Mouse (Mus musculus) heart, postnatal 0 days (tissue): Measurements from ENCODE around the gene 9130230L23Rik. TPM values are rescaled to one million over a fixed set of nuclear protein-coding genes. Genes with fewer than 3 reads are reported as not detected.

ENCODE experiments used
- ATAC-seq: fragments of 200-750 bp; cut with Nextera tagmentation; 2 replicates; pipeline ENCODE4 v1.8.0; 2017; ENCODE audit warnings: low read depth, moderate number of reproducible peaks, moderate library complexity; ENCODE audit not compliant: insufficient read depth
- DNase-seq: peaks from one replicate; pipeline ENCODE4 v3.0.0-alpha.2; 2016; ENCODE audit warnings: low spot score
- H3K27ac ChIP-seq: fragments of 300-500 bp; sonication (generic); 2 replicates; pipeline ENCODE4 v1.5.1; 2014; ENCODE audit warnings: low read depth, mild to moderate bottlenecking
- H3K27me3 ChIP-seq: fragments of 300-500 bp; sonication (generic); 2 replicates; pipeline ENCODE4 v1.6.1; 2014; ENCODE audit warnings: low read length, mixed read lengths; ENCODE audit not compliant: control insufficient read depth, insufficient read depth
- H3K36me3 ChIP-seq: fragments of 300-500 bp; sonication (generic); replicated peaks from 2 replicates; pipeline ENCODE4 v1.6.1; 2014; ENCODE audit warnings: low read length, mixed read lengths; ENCODE audit not compliant: control insufficient read depth, insufficient read depth
- H3K4me1 ChIP-seq: fragments of 300-500 bp; sonication (generic); 2 replicates; pipeline ENCODE4 v1.6.1; 2014; ENCODE audit warnings: antibody characterized with exemption; ENCODE audit not compliant: control insufficient read depth, insufficient read depth
- H3K4me2 ChIP-seq: fragments of 300-500 bp; sonication (generic); 2 replicates; pipeline ENCODE4 v1.6.1; 2014; ENCODE audit warnings: low read depth, mild to moderate bottlenecking, low read length, moderate library complexity
- H3K4me3 ChIP-seq: fragments of 300-500 bp; sonication (generic); 2 replicates; pipeline ENCODE4 v1.5.1; 2014; ENCODE audit warnings: low read depth, low read length
- H3K9ac ChIP-seq: fragments of 300-500 bp; sonication (generic); replicated peaks from 2 replicates; pipeline ENCODE4 v1.6.1; 2014; ENCODE audit warnings: low read depth, low read length, mixed read lengths
- H3K9me3 ChIP-seq: fragments of 300-500 bp; sonication (generic); replicated peaks from 2 replicates; pipeline ENCODE4 v1.6.1; 2016; ENCODE audit warnings: low read length; ENCODE audit not compliant: control insufficient read depth
- CTCF ChIP-seq: IDR thresholded peaks from 2 replicates; pipeline ENCODE4 v1.5.1; 2016; ENCODE audit warnings: antibody characterized with exemption, control low read depth, low read depth
- EP300 ChIP-seq: IDR thresholded peaks from 2 replicates; pipeline ENCODE4 v1.6.1; 2016; ENCODE audit warnings: antibody characterized with exemption, low read depth
- WGBS: fragments of 180-500 bp; shearing (Covaris S2); extraction: QIAGEN DNeasy Blood & Tissue Kit; methylation state at CpG from one replicate; pipeline ENCODE4 v1.1.7; 2014; 5-methylcytosine and 5-hydroxymethylcytosine counted together
- polyA plus RNA-seq: library from polyadenylated mRNA; unstranded; fragments of >200 nt; fragmentation: Nextera tagmentation; extraction: Ambion mirVana; gene quantifications from 2 replicates; pipeline ENCODE4 v1.2.1, GENCODE M21; 2015
- total RNA-seq: library from RNA; depleted of rRNA; stranded (reverse); fragments of >200 nt; gene quantifications from 2 replicates; pipeline ENCODE4 v1.2.3, GENCODE M21; 2014; ENCODE audit warnings: low replicate concordance; rRNA removed

9130230L23Rik gene
- total RNA-seq (0.08 TPM in 1 of 2 replicates, not detected in the other), polyA plus RNA-seq (0.14 and 0.26 TPM in 2 replicates)

DNA sequence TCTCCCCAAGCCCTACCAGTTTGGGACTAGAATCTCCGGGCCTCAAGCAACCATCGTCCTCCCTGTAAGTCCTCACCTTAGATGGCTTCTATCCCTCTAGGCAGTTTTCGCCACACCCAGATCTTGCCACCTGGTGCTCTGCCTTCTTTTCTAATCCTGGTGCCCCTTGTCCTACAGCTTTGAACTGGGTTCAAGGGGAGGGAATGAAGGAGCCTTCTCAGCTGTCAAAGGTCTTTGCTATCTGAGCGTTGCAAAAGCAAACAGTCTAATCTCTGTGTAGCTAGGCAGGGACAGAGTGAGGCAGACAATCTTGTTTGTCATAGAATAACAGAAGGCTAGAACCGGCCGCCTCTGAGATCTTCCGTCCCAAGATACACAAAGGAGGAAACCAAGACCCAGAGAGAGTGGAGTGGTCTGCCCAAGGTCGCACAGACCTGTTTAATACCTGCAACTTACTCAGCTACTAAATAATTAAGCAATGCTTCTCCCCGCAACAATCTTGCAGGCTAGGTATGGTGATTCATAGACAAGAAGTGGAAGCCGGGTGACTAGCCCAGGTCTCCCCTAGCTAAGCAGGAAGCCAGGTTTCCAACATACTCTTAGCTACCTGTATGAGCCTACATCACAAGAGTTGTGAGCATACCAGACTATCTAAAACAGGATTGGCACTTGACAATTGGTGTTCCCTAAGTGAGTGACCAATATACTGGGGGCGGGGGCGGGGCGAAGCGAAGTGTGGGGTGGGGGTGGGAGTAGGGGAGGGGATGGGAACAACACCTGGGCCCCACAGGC is at the start of gene 9130230L23Rik:
Gene 9130230L23Rik (minus strand): TSS at position 152 of the 792 bp plus-strand sequence.
- Histone ChIP-seq H3K36me3 (no peaks in the 10 kb centered on the region), H3K4me2 (no peak within 1 kb of the TSS), H3K4me1 (0 out of 2 replicates have a peak, but pooled peaks cover 3% of the 10 kb centered on the region), H3K27ac (no peak within 1 kb of the TSS), H3K9me3 (no peaks in the 10 kb centered on the region), H3K4me3 (no peak within 1 kb of the TSS), H3K27me3 (no peaks in the 10 kb centered on the region), H3K9ac (no peak within 1 kb of the TSS)
- WGBS: 40% methylated on average over 14 of the region's 14 CpGs
- TF ChIP-seq EP300 (no peak), CTCF (no peak)
- DNase-seq (no peak), ATAC-seq (no peak; the same call in 1 of the 2 replicates)

GRCm38 (mm10) chr5:66052777-66053548 is 48.9 kb upstream of the 9130230L23Rik start:
- DNase-seq: no peak
- H3K9me3 ChIP-seq: no peaks in the 10 kb centered on the region
- ATAC-seq: no peak
- 90% methylated on average over 20 of the region's 20 CpGs for WGBS
- no peak overlapping the region for H3K4me3 ChIP-seq
- no peaks in the 10 kb centered on the region for H3K27me3 ChIP-seq
- no peaks in the 10 kb centered on the region for H3K36me3 ChIP-seq
- no peak overlapping the region for H3K9ac ChIP-seq
- H3K27ac ChIP-seq: no peak overlapping the region
- no peak for TF ChIP-seq EP300
- no peak for TF ChIP-seq CTCF
- H3K4me2 ChIP-seq: no peak overlapping the region
- no peaks in the 10 kb centered on the region for H3K4me1 ChIP-seq

- ATAC-seq (no peak), DNase-seq (no peak)
- no peaks in the 10 kb centered on the region for H3K27me3 ChIP-seq
- H3K36me3 ChIP-seq: no peaks in the 10 kb centered on the region
- TF ChIP-seq EP300 (no peak), CTCF (no peak)
- no peak overlapping the region for H3K27ac ChIP-seq
- WGBS: 77% methylated on average over 5 of the region's 5 CpGs
- no peak overlapping the region for H3K4me3 ChIP-seq
- H3K4me1 ChIP-seq: no peaks in the 10 kb centered on the region
- no peaks in the 10 kb centered on the region for H3K9me3 ChIP-seq
- no peak overlapping the region for H3K9ac ChIP-seq
- no peak overlapping the region for H3K4me2 ChIP-seq
These were observed 46.8 kb upstream of the 9130230L23Rik start for GRCm38 (mm10) chr5:66050841-66051240.

DNA sequence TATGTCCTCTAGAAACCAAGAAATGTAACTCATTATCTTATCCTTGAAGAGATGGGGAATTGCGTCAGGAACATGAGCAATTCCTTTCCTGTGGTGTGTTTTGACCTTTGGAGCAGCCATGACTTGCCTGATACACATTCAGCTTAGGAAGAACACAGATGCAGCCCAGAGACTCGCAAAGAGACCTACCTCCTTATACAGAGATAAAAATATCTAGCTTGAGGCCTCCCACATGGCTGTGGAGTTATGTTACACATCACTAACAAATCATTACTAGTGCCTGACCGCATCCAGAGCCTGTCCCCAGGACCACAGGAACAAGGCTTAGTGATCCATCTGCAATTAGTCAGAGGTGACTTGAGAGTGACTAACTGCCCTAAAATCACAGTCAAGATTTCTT is 42.3 kb upstream of the 9130230L23Rik start:
- no peaks in the 10 kb centered on the region for H3K9me3 ChIP-seq
- H3K27ac ChIP-seq: no peak overlapping the region
- DNase-seq (no peak), ATAC-seq (no peak)
- no peak overlapping the region for H3K4me2 ChIP-seq
- H3K36me3 ChIP-seq: no peaks in the 10 kb centered on the region
- no peak overlapping the region for H3K4me3 ChIP-seq
- no peaks in the 10 kb centered on the region for H3K27me3 ChIP-seq
- TF ChIP-seq EP300: no peak
- TF ChIP-seq CTCF: no peak
- H3K4me1 ChIP-seq: no peaks in the 10 kb centered on the region
- H3K9ac ChIP-seq: no peak overlapping the region
- 52% methylated on average over 3 of the region's 3 CpGs for WGBS

GRCm38 (mm10) chr5:66043897-66044296 is 39.8 kb upstream of the 9130230L23Rik start:
- ATAC-seq (no peak), DNase-seq (no peak)
- Histone ChIP-seq H3K4me1 (no peaks in the 10 kb centered on the region), H3K36me3 (no peaks in the 10 kb centered on the region), H3K27ac (no peak overlapping the region), H3K27me3 (no peaks in the 10 kb centered on the region), H3K4me2 (no peak overlapping the region), H3K9me3 (no peaks in the 10 kb centered on the region), H3K4me3 (no peak overlapping the region), H3K9ac (no peak overlapping the region)
- TF ChIP-seq EP300 (no peak), CTCF (no peak)
- WGBS: 67% methylated on average over 3 of the region's 3 CpGs
